Mouse (Mus musculus): ENCODE data around the gene Defb36. TPM values are rescaled to one million over a fixed set of nuclear protein-coding genes. Genes with fewer than 3 reads are reported as not detected.
A peak's percentile ranks its signal among the peaks of the same experiment; 100 is the strongest.

Defb36 gene
- polyA plus RNA-seq, 1 experiment from 2014 or later: not detected

DNA sequence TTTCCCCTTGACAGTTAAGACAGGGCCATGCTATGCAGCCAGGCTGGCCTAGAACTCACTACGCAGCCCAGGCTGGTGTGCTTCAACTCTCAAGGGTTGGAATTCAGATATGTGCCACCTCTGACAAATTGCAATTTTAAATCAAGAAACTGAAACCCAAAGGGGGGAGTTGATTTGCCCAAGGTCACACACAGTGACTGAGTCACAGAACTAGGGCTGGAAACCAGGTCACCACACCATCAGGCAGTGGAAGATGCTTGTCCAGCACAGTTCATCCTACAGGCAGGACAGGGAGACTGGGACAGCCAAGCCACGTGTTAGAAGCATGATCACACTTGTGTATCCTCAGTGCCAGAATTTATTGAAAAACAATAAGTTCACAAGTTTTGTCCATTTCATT lies 20.4 kb downstream of the Defb36 start:
- WGBS: 94% methylated on average over 2 of the region's 2 CpGs
- Histone ChIP-seq H3K4me3 (no peak overlapping the region), H3K9ac (replicated peaks) (no peak overlapping the region), H3K27me3 (peaks cover 47% of the 10 kb centered on the region), H3K4me2 (replicated peaks) (no peak overlapping the region), H3K27ac (replicated peaks) (no peak overlapping the region), H3K36me3 (no peaks in the 10 kb centered on the region), H3K9me3 (no peaks in the 10 kb centered on the region), H3K4me1 (peaks cover 19% of the 10 kb centered on the region)
- ATAC-seq (ENCODE audit: low FRiP score, low read depth): no peak

- 0 out of 2 replicates have a peak, but pooled peaks have one; percentile 59 for ATAC-seq (ENCODE audit: low FRiP score, low read depth)
- H3K9me3 ChIP-seq: no peaks in the 10 kb centered on the region
- H3K27ac ChIP-seq (replicated peaks): no peak overlapping the region
- no peak overlapping the region for H3K4me3 ChIP-seq
- no peaks in the 10 kb centered on the region for H3K36me3 ChIP-seq
- H3K27me3 ChIP-seq: peaks cover 52% of the 10 kb centered on the region
- WGBS: 5% methylated on average over 1 of the region's 1 CpGs
- peaks cover 19% of the 10 kb centered on the region for H3K4me1 ChIP-seq
- no peak overlapping the region for H3K9ac ChIP-seq (replicated peaks)
- H3K4me2 ChIP-seq (replicated peaks): 0 out of 2 replicates have a peak overlapping the region, but pooled peaks have one; percentile 6
Observed at GRCm38 (mm10) chr2:152625256-152625655, 21.1 kb downstream of the Defb36 start.

DNA sequence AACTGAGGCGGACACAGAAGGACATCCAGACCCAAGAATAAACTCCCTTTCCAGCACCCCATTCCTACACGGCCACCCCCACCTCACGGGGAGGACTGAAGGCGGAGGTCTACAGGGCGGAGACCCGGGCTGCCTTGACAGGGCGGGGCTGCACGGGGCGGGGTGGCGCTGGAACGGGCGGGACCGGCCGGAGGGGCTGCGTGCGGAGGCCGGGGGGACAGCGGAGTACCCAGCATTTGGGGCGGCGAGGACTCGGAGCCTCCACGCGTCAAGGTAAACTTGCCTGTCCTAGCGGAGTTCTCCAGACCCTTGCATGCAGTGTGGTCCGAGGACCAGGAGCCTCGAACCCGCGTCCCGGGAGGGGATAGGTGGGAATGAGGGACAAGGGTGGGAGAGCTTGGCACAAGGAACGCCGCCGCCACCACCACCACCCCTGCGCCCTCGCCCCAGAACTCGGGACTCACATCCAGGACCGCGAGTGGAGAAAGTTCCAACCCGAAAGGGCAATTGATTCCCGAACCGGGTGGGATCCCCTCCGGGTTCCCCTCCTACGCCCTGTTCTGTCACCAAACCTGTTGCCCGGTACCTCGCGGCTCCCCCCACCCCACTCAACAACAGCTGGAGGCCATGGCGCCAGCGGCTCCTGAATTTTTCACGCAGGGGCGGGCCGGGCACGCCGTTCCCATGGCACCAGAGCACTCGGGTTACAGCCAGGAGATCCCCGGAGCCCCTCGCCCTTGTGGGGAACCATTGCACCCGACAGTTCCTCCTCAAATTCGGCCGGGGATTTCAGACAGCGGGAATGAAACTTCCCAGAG lies 22.9 kb downstream of the Defb36 start, which contains the start of gene Rem1:
Gene Rem1, plus strand, starts transcription at position 178 of the 818 bp plus-strand sequence.
- H3K27ac ChIP-seq (replicated peaks): no peak within 1 kb of the TSS
- WGBS: 1% methylated on average over 59 of the region's 59 CpGs
- peak within 1 kb of the TSS; percentile 57 for H3K4me2 ChIP-seq (replicated peaks)
- 0 out of 2 replicates have a peak, but pooled peaks have one; percentile 53 for ATAC-seq (ENCODE audit: low FRiP score, low read depth)
- H3K27me3 ChIP-seq: peaks cover 52% of the 10 kb centered on the region
- no peaks in the 10 kb centered on the region for H3K36me3 ChIP-seq
- peak within 1 kb of the TSS; percentile 35 for H3K4me3 ChIP-seq
- no peaks in the 10 kb centered on the region for H3K9me3 ChIP-seq
- 0 out of 2 replicates have a peak within 1 kb of the TSS, but pooled peaks have one; percentile 41 for H3K9ac ChIP-seq (replicated peaks)
- H3K4me1 ChIP-seq: peaks cover 19% of the 10 kb centered on the region

- peaks cover 57% of the 10 kb centered on the region for H3K27me3 ChIP-seq
- no peak overlapping the region for H3K9ac ChIP-seq (replicated peaks)
- no peak overlapping the region for H3K4me3 ChIP-seq
- H3K36me3 ChIP-seq: no peaks in the 10 kb centered on the region
- no peak for ATAC-seq (ENCODE audit: low FRiP score, low read depth)
- 41% methylated on average over 17 of the region's 17 CpGs for WGBS
- no peaks in the 10 kb centered on the region for H3K9me3 ChIP-seq
- no peak overlapping the region for H3K4me2 ChIP-seq (replicated peaks)
- H3K27ac ChIP-seq (replicated peaks): no peak overlapping the region
- peaks cover 19% of the 10 kb centered on the region for H3K4me1 ChIP-seq
Observed at GRCm38 (mm10) chr2:152628066-152628465, 23.9 kb downstream of the Defb36 start.

GRCm38 (mm10) chr2:152629239-152629638 lies 25.1 kb downstream of the Defb36 start:
- no peaks in the 10 kb centered on the region for H3K36me3 ChIP-seq
- H3K4me2 ChIP-seq (replicated peaks): no peak overlapping the region
- WGBS: 68% methylated on average over 3 of the region's 3 CpGs
- no peaks in the 10 kb centered on the region for H3K9me3 ChIP-seq
- no peak for ATAC-seq (ENCODE audit: low FRiP score, low read depth)
- H3K27me3 ChIP-seq: peaks cover 58% of the 10 kb centered on the region
- no peak overlapping the region for H3K9ac ChIP-seq (replicated peaks)
- H3K4me3 ChIP-seq: no peak overlapping the region
- H3K4me1 ChIP-seq: peaks cover 19% of the 10 kb centered on the region
- no peak overlapping the region for H3K27ac ChIP-seq (replicated peaks)

DNA sequence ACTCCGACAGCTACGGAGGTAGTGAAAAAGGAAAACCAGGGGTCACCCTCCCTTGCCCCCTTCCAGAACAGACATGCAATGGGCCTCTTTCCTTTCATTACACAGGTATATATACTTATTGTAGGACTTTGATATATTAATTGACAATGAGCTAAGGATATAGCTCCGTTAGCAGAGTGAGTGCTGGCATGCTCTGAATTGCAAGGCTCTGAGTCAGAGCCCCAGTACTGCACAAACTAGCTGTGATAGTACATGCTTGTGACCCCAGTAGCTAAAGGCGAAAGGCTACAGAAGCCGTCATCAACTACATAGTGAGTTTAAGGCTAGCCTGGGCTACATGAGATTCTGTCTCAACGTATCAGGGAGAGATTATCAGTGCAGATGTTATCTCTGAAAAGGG lies 25.8 kb downstream of the Defb36 start:
- peaks cover 19% of the 10 kb centered on the region for H3K4me1 ChIP-seq
- no peak overlapping the region for H3K4me3 ChIP-seq
- H3K9me3 ChIP-seq: no peaks in the 10 kb centered on the region
- ATAC-seq (ENCODE audit: low FRiP score, low read depth): no peak
- no peak overlapping the region for H3K9ac ChIP-seq (replicated peaks)
- H3K36me3 ChIP-seq: no peaks in the 10 kb centered on the region
- WGBS: 90% methylated on average over 6 of the region's 6 CpGs
- H3K27ac ChIP-seq (replicated peaks): no peak overlapping the region
- H3K27me3 ChIP-seq: peaks cover 61% of the 10 kb centered on the region
- H3K4me2 ChIP-seq (replicated peaks): no peak overlapping the region

DNA sequence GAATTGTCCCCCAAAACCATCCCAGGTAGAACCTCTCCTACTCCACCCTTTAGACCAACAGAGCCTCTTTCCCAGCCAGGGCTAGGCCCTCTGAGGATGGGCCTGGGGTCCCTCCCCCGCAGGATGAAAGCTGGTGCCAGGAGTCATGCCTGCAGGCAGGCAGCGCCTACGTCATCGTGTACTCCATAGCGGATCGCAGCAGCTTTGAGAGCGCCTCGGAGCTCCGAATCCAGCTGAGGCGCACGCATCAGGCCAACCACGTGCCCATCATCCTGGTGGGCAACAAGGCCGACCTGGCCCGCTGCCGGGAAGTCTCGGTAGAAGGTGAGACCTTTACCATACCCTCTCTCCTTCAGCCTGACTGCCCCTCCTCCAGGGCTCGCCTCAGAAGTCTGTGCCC lies 29.2 kb downstream of the Defb36 start:
- Histone ChIP-seq H3K36me3 (no peaks in the 10 kb centered on the region), H3K27me3 (peaks cover 27% of the 10 kb centered on the region), H3K4me1 (no peaks in the 10 kb centered on the region; the same call in 1 of the 2 replicates), H3K4me2 (replicated peaks) (peak overlapping the region; percentile 11; the same call in 1 of the 2 replicates), H3K4me3 (no peak overlapping the region), H3K27ac (replicated peaks) (no peak overlapping the region), H3K9ac (replicated peaks) (no peak overlapping the region; the same call in 1 of the 2 replicates), H3K9me3 (no peaks in the 10 kb centered on the region)
- ATAC-seq (ENCODE audit: low FRiP score, low read depth): no peak
- 47% methylated on average over 17 of the region's 17 CpGs for WGBS

GRCm38 (mm10) chr2:152634311-152634710 lies 30.2 kb downstream of the Defb36 start:
- 80% methylated on average over 29 of the region's 29 CpGs for WGBS
- H3K4me2 ChIP-seq (replicated peaks): no peak overlapping the region
- H3K27me3 ChIP-seq: peaks cover 17% of the 10 kb centered on the region
- no peaks in the 10 kb centered on the region for H3K9me3 ChIP-seq
- peaks cover 3% of the 10 kb centered on the region for H3K4me1 ChIP-seq
- H3K36me3 ChIP-seq: no peaks in the 10 kb centered on the region
- H3K4me3 ChIP-seq: no peak overlapping the region
- no peak overlapping the region for H3K27ac ChIP-seq (replicated peaks)
- no peak overlapping the region for H3K9ac ChIP-seq (replicated peaks)
- ATAC-seq (ENCODE audit: low FRiP score, low read depth): no peak

- Histone ChIP-seq H3K36me3 (no peaks in the 10 kb centered on the region), H3K9ac (replicated peaks) (no peak overlapping the region), H3K4me1 (peaks cover 13% of the 10 kb centered on the region), H3K4me2 (replicated peaks) (no peak overlapping the region), H3K9me3 (no peaks in the 10 kb centered on the region), H3K4me3 (no peak overlapping the region), H3K27me3 (peaks cover 9% of the 10 kb centered on the region), H3K27ac (replicated peaks) (no peak overlapping the region)
- 84% methylated on average over 23 of the region's 23 CpGs for WGBS
- ATAC-seq (ENCODE audit: low FRiP score, low read depth): no peak
Observed at GRCm38 (mm10) chr2:152636246-152637005, 32.3 kb downstream of the Defb36 start.

GRCm38 (mm10) chr2:152637006-152637322 lies 32.8 kb downstream of the Defb36 start:
- no peaks in the 10 kb centered on the region for H3K36me3 ChIP-seq
- no peak overlapping the region for H3K4me3 ChIP-seq
- H3K9ac ChIP-seq (replicated peaks): no peak overlapping the region
- 90% methylated on average over 6 of the region's 6 CpGs for WGBS
- no peak overlapping the region for H3K27ac ChIP-seq (replicated peaks)
- no peak for ATAC-seq (ENCODE audit: low FRiP score, low read depth)
- no peak overlapping the region for H3K4me2 ChIP-seq (replicated peaks)
- no peaks in the 10 kb centered on the region for H3K9me3 ChIP-seq
- peaks cover 13% of the 10 kb centered on the region for H3K4me1 ChIP-seq
- H3K27me3 ChIP-seq: peaks cover 9% of the 10 kb centered on the region

- ATAC-seq (ENCODE audit: low FRiP score, low read depth): no peak
- H3K4me1 ChIP-seq: peaks cover 13% of the 10 kb centered on the region
- H3K9ac ChIP-seq (replicated peaks): no peak overlapping the region
- no peaks in the 10 kb centered on the region for H3K9me3 ChIP-seq
- H3K36me3 ChIP-seq: no peaks in the 10 kb centered on the region
- no peak overlapping the region for H3K4me2 ChIP-seq (replicated peaks)
- 92% methylated on average over 4 of the region's 4 CpGs for WGBS
- no peak overlapping the region for H3K27ac ChIP-seq (replicated peaks)
- H3K4me3 ChIP-seq: no peak overlapping the region
- H3K27me3 ChIP-seq: peaks cover 6% of the 10 kb centered on the region
Observed at GRCm38 (mm10) chr2:152637381-152637780, 33.3 kb downstream of the Defb36 start.

DNA sequence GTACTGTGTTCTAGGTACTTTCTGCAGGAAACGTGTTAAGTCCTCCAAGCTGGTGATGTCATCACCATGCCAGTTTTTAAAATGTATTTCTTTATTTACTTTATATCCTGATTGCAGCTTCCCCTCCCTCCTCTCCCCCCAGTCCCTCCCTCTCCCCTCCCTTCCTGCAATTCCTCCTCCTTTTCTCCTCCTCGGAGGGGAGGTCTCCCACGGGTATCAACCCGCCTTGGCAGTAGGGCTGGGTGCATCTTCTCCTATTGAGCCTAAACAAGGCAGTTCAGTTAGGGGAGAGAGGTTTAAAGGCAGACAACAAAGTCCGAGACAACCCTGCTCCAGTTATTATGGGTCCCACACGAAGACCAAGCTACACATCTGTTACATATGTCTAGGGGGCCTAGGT lies 34.7 kb downstream of the Defb36 start:
- no peaks in the 10 kb centered on the region for H3K9me3 ChIP-seq
- H3K4me3 ChIP-seq: no peak overlapping the region
- H3K27ac ChIP-seq (replicated peaks): no peak overlapping the region
- no peak for ATAC-seq (ENCODE audit: low FRiP score, low read depth)
- 62% methylated on average over 6 of the region's 6 CpGs for WGBS
- peaks cover 13% of the 10 kb centered on the region for H3K4me1 ChIP-seq
- H3K27me3 ChIP-seq: peaks cover 5% of the 10 kb centered on the region; the same call in 1 of the 2 replicates
- H3K4me2 ChIP-seq (replicated peaks): no peak overlapping the region
- no peak overlapping the region for H3K9ac ChIP-seq (replicated peaks)
- no peaks in the 10 kb centered on the region for H3K36me3 ChIP-seq

Data from midbrain, embryonic 12.5 days (tissue).